Mouse (Mus musculus) ES-Bruce4 (cell line): ENCODE results near the gene Mrtfb.

Source experiments
- CTCF ChIP-seq: IDR thresholded peaks from one replicate; pipeline ENCODE4 v1.8.1; 2011; ENCODE audit warnings: low read depth, low read length
- POLR2A ChIP-seq: IDR thresholded peaks from one replicate; pipeline ENCODE4 v1.8.1; 2011; ENCODE audit warnings: low read length; ENCODE audit not compliant: insufficient read depth

DNA sequence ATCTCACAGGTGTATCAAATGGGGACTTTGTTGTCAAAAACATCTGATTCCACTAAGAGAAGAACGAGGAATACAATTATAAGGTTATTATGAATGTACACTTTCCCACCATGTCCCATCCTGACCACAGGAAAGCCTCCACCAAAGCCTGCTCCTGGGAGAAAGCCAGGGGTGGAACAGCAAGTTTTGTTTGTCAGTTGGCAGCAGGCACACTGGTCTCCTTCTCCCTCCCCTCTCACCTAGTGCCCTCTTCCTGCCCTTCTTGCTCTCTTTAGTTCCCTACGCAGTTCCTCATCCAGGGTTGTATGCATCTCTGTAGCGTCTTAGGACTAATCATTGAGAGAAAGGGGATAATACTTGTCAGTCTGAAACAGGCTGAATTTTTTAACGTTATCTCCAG lies 81.8 kb downstream of the Mrtfb start:
- no peak for TF ChIP-seq CTCF
- no peak for TF ChIP-seq POLR2A
